Mouse (Mus musculus) bone marrow, adult 2 months (tissue): ENCODE data around the gene Pomt1. TPM values are rescaled to one million over a fixed set of nuclear protein-coding genes. Genes with fewer than 3 reads are reported as not detected.

ENCODE experiments used
- H3K27ac ChIP-seq: fragments of 200-500 bp; 2 replicates; pipeline ENCODE4 v1.5.1; 2012; ENCODE audit warnings: low read depth, mild to moderate bottlenecking, control low read depth, inconsistent platforms, low read length; ENCODE audit not compliant: control insufficient read depth, poor library complexity, insufficient read depth
- H3K4me1 ChIP-seq: fragments of 200-500 bp; 2 replicates; pipeline ENCODE4 v1.6.1; 2011; ENCODE audit warnings: low read length; ENCODE audit not compliant: control insufficient read depth, insufficient read depth
- H3K4me3 ChIP-seq: fragments of 200-500 bp; replicated peaks from 2 replicates; pipeline ENCODE3; 2011; ENCODE audit warnings: mild to moderate bottlenecking, low read depth, low read length, control low read depth; ENCODE audit not compliant: control insufficient read depth
- CTCF ChIP-seq: fragments of 200-500 bp; IDR thresholded peaks from 2 replicates; pipeline ENCODE4 v1.5.1; 2011; ENCODE audit warnings: low read length, control low read depth; ENCODE audit not compliant: control insufficient read depth, insufficient read depth
- POLR2A ChIP-seq: fragments of 200-500 bp; IDR thresholded peaks from 2 replicates; pipeline ENCODE4 v1.6.1; 2011; ENCODE audit warnings: low read depth, mild to moderate bottlenecking, control low read depth, low read length, borderline replicate concordance; ENCODE audit not compliant: control insufficient read depth
- WGBS: fragments of 180-500 bp; shearing (Covaris S2); methylation state at CpG from one replicate; pipeline ENCODE4 v1.1.7; 2018; 5-methylcytosine and 5-hydroxymethylcytosine counted together
- polyA plus RNA-seq: library from polyadenylated mRNA; stranded (reverse); fragments of >200 nt; gene quantifications from 2 replicates; pipeline ENCODE4 v1.2.4, GENCODE M21; 2011; ENCODE audit warnings: low replicate concordance; ENCODE audit not compliant: missing spikeins, insufficient read depth, insufficient read length

Gene Pomt1
- polyA plus RNA-seq, 1 experiment, result 16.2 TPM

DNA sequence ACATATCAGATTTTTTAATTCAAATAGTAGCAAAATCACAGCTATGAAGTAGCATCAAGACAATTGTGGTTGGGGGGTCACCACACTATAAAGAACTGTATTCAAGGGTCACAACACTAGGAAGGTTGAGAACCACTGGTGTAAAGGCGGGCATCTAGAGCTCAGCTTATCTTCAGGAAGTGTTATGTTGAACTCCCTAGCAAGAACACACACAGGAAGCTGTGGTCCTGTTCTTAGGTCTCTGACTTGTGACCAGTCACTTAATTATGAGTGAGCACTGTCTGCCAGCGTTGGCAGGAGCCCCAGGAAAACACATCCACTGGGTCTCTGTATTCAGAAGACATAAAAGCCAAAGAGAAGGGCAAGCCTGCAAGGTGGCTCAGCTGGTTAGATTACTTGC, 45.9 kb downstream of the Pomt1 start:
- WGBS, result 33% methylated on average over 2 of the region's 2 CpGs
- H3K27ac ChIP-seq, result no peak overlapping the region
- no peak overlapping the region for H3K4me3 ChIP-seq
- no peaks in the 10 kb centered on the region; the same call in 1 of the 2 replicates for H3K4me1 ChIP-seq
- TF ChIP-seq POLR2A (no peak), CTCF (no peak)

DNA sequence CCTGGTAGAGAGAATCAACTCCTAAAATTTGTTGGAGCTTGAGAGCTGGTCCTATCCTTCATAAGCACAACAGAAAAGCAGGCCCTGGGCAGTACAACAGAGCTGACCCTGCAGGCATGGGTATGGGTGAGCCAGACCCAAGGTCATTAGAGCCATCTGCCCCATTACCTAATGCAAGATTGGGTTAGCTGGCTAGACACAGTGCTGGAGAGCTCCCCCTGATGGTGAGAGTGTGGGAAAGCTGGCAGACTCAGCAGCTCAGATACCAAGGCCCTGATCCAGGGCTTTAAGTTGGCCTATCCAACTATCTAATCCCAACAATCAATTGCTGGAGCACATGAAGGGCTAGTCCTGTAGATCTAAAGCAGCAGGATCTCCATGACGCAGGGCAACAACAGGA, 46.3 kb downstream of the Pomt1 start:
- H3K4me3 ChIP-seq, result no peak overlapping the region
- WGBS, result 63% methylated on average over 1 of the region's 1 CpGs
- TF ChIP-seq POLR2A (no peak), CTCF (peak; percentile 90)
- H3K27ac ChIP-seq, result no peak overlapping the region
- H3K4me1 ChIP-seq, result no peaks in the 10 kb centered on the region; the same call in 1 of the 2 replicates

DNA sequence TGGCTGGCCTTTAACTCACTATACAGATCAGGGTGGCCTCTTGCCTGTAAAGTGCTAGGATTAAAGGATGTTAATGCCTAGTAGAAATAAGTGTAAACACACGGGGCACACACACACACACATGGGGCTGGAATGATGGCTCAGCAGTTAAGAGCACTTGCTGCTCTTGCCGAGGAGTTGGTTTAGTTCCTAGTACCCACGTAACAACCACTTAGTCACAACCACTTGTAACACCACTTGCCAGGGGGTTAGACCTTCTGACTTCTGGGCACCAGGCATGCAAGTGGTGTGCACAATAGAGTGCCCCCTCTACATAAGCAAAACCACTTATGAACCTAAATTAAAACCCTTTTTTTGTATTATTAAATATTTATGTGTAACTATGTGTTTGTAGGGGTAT, 47.6 kb downstream of the Pomt1 start:
- no peak overlapping the region for H3K4me3 ChIP-seq
- TF ChIP-seq CTCF (no peak), POLR2A (no peak)
- no peaks in the 10 kb centered on the region; the same call in 1 of the 2 replicates for H3K4me1 ChIP-seq
- WGBS, result 71% methylated on average over 3 of the region's 3 CpGs
- no peak overlapping the region for H3K27ac ChIP-seq

DNA sequence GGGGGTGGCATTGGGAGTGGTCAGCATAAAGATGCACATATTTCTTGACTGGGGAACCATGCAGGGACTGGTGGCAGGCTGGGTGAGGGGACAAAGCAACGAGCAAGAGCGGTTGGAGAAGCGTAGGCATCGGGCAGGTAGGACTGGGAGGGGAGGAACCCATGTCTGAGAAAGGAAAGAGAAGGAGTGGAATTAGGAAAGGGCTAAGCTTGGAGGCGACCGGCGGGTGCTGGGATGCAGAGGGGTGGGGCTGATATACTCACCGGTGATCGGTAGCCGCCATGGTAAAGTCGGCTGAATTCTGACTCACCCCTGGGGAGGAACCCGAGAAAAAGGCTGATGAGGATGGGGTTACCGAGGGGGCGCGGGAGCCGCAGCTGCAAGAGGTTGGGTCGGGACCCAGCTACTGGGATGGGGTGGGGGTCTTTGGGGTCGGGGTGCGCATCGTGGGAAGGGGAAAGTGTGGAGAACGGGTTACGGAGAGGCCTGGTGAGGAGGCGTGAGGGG, 51.0 kb downstream of the Pomt1 start, which contains the start of gene Golga2:
TSS of gene Golga2 (plus strand) at position 51 of the 507 bp plus-strand sequence.
- TF ChIP-seq POLR2A (no peak), CTCF (no peak)
- peak within 1 kb of the TSS; percentile 82 for H3K4me3 ChIP-seq
- WGBS, result 1% methylated on average over 23 of the region's 23 CpGs
- H3K4me1 ChIP-seq, result no peaks in the 10 kb centered on the region; the same call in 1 of the 2 replicates
- H3K27ac ChIP-seq, result peak within 1 kb of the TSS; percentile 78

DNA sequence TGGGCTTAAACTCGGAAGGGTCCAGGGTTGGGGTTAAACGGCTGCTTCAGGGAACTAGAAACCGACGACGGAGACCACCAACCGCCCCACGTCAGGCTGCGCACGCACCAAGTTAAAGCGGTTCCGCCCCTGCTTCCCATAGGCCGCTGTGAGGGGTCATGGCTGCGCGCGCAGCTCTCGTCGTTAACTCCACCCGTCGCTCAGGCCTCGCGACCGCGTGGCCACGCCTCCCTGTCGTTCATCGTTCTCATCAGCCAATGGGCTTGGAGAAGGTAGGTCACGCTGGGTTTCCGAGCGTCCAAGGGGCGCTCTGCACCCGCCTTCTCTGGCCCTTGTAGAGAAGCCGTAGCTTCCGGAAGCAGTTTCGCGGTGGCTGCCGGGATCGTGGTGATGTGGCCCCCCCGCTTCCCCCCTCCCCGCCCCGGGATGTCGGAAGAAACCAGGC, 51.6 kb downstream of the Pomt1 start, which contains the start of gene Swi5:
TSS of gene Swi5 (minus strand) at position 153 of the 445 bp plus-strand sequence.
- under 1% methylated on average over 41 of the region's 41 CpGs for WGBS

DNA sequence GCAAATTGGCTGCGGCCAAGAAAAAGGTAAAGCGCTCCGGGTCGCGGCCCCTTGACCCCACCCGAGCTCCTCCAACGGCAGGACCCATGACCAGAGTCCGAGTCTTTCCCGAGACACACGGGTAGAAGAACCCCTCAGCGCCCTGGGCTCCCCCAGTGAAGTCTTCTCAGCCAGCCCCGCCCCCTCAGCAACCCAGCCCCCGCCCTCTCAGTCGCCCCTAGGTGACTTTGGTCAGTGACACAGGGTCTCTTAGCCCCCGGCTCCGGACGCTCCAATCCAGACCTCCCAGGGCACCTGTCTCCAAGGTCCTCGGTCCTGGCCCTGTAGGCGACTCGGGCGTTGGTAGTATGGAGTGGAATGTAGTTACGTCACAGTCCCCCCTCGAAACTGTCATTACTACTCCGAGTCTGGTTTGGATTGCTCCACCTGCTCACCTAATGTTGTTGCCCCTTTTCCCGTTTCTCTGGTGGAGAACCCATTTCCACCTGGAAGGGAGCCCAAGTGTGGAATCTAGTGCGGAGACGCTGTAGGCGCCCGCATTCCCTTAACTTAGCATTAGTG, 52.1 kb downstream of the Pomt1 start:
- H3K4me3 ChIP-seq, result peak overlapping the region; percentile 80
- H3K27ac ChIP-seq, result peak overlapping the region; percentile 78
- WGBS, result 1% methylated on average over 29 of the region's 29 CpGs
- no peak for TF ChIP-seq POLR2A
- no peak for TF ChIP-seq CTCF
- H3K4me1 ChIP-seq, result no peaks in the 10 kb centered on the region; the same call in 1 of the 2 replicates

More for the DNA sequence above, 51.6 kb downstream of the Pomt1 start, which contains the start of gene Swi5:
- Histone ChIP-seq H3K4me3 (peak within 1 kb of the TSS; percentile 82), H3K27ac (peak within 1 kb of the TSS; percentile 78), H3K4me1 (no peaks in the 10 kb centered on the region; the same call in 1 of the 2 replicates)
- TF ChIP-seq CTCF, result no peak
- TF ChIP-seq POLR2A, result peak; percentile 95

DNA sequence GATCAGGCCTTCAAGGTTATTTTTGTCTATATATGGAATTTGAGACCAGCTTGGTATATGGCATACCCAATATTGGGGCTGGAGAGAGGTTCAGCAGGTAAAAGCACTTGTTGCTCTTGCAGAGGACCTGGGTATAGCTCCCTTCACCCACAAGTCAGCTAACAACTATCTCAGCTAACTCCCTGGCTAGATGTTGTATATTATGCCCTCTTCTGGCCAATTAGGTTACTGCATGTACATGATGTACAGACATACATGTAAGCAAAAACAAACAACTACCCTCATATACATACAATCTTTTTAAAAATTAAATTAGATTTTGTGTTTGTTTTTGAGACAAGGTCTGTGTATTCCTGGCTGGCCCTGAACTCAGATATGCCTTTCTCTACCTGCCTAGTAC, 53.2 kb downstream of the Pomt1 start:
- TF ChIP-seq POLR2A, result no peak
- TF ChIP-seq CTCF, result no peak
- no peaks in the 10 kb centered on the region; the same call in 1 of the 2 replicates for H3K4me1 ChIP-seq
- H3K27ac ChIP-seq, result no peak overlapping the region
- H3K4me3 ChIP-seq, result no peak overlapping the region

DNA sequence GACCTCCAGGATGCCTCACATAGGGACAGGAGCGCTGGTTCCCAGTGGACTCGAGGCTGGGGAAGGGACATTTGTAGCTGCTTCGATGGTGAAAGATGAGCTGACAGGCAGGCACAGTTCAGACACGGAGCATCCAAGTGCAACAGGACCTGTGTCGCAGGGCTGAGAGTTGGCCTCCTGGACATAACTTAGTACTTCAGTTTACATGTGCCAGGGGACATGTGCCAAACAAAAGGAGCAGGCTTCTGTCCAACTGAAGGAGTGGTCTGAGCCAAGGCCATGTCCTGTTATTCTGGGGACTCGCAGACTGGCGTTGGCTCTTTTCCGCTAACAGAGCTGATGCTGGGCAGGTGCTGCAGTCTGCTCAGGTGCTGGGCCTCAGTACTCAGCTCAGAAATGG, 58.0 kb downstream of the Pomt1 start:
- WGBS, result 90% methylated on average over 8 of the region's 8 CpGs
- Histone ChIP-seq H3K27ac (no peak overlapping the region), H3K4me1 (no peaks in the 10 kb centered on the region; the same call in 1 of the 2 replicates), H3K4me3 (no peak overlapping the region)
- TF ChIP-seq CTCF (no peak), POLR2A (no peak)
